Mouse (Mus musculus): ENCODE results near the gene Cstad.

Cstad gene

DNA sequence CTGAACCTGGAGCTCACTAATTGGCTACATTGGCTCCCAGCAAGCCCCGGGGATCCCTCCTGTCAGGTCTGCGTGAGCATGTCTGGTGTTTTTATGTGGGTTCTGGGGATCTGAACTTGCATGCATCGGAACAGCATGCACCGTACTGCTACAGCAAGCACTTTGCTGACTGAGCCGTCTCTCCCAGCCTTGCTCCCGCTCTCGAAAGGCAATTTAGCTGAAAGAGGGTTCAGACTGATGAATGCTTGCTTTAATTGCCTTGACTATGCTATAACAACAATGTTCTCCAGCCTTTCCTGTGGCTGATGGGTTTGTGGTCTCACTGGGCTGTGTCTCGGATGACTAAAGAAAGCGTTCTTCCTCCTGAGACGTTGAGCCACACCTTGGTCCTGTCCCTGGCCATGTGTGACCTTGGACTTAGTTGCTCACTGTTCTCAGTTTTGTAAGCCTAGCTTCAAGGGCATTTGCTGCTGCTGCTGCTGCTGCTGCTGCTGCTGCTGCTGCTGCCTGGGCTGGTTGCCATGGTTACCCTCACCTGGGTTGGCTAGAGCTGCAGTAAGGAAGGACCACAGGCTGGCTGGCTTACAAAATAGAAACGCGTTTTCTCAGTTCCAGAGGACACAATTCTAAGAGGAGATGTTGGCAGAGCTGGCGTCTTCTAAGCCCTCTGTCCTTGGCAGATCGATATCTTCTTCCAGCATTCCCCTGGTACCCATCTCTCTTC lies 34.4 kb downstream of the Cstad start:
- peak in 1 of 2 experiments; percentile 49 for DNase-seq

DNA sequence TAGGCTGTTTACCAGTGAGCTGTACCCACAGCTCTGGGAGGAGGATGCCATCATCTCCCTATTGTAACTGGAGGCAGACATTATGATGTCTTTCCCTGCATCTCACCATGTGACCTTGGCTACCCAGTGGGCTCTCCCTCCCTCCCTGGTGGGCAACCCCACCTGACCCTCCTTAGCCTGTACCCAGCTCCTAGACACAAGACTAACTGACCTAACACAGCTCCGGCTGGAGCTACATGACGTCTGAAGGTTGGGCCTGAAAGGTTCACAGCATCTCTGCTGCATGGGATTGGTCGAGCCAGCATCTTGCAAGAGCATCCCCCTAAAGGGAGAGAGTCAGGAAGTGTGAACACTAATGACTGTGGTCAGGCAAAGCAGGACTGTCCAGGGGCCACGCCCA lies 35.0 kb downstream of the Cstad start:
- DNase-seq = no peak

- DNase-seq = peak in 1 of 2 experiments; percentile 72
These were observed 41.4 kb downstream of the Cstad start for GRCm38 (mm10) chr2:30636266-30636671.

DNA sequence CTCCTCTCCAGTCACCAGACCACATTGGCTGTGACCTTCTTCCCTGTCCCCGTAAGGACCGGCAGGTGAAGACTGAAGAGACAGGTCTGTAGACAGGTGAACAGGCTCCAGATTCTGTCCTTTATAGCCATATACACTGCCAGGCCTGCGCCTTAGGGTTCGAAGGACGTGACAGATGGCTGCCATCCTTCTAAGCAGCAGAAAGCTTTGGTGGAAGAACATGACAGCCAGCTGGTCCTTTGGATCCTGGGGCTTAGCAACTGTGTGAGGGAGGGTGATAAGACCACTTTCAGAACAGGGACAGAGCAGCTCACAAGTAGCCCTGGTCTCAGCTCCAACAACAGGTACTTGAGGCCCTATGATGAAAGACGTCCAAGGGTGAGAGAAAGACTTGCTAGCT lies 43.2 kb downstream of the Cstad start:
- DNase-seq = no peak

DNA sequence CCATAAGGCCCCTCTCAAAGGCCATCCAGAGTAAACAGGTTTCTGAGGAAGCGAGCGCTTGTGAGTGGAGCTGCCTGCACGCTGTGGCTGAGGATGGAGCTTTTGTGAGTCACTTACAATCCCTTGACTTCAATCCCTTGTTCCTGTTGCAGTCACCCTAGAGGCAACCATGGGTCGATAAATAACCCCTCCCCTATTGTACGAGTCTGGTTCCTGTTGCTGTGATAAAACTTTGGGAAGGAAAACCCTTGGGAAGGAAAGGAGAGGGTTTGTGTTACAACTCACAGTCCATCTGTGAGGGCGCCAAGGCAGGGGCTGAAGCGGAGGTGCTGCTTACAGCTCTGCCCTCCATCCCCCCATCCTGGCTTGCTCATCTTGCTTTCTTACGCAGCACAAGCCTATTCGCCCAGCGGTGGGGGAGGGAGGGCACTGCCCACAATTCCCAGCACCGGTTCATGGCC lies 45.2 kb downstream of the Cstad start:
- DNase-seq = peak in 1 of 2 experiments; percentile 62

GRCm38 (mm10) chr2:30642810-30643209 lies 48.0 kb downstream of the Cstad start:
- no peak for DNase-seq

GRCm38 (mm10) chr2:30643422-30643821 lies 48.6 kb downstream of the Cstad start:
- no peak for DNase-seq

DNA sequence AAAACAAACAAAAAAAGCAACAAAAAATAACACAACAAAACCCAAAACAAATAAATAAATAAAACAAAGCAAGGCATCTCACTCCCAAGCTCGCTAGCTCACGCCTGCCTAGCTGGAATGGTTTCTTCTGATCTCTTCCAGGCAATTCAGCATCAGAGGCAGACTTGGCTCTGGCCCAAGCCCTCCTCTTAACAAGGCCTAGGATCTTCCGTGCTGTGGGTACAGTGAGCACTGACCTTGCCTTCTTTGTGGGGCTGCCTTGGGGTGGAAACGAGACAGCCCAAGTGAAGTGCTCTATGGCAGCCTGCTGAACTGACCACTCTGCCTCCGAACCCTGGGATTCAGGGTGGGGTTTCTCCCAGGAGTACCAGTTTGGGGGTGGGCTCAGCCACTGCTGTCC lies 52.0 kb downstream of the Cstad start:
- peak; percentile 81 to 86 for DNase-seq

- peak; percentile 70 to 81 for DNase-seq
These were observed 52.6 kb downstream of the Cstad start for GRCm38 (mm10) chr2:30647303-30647881.

DNA sequence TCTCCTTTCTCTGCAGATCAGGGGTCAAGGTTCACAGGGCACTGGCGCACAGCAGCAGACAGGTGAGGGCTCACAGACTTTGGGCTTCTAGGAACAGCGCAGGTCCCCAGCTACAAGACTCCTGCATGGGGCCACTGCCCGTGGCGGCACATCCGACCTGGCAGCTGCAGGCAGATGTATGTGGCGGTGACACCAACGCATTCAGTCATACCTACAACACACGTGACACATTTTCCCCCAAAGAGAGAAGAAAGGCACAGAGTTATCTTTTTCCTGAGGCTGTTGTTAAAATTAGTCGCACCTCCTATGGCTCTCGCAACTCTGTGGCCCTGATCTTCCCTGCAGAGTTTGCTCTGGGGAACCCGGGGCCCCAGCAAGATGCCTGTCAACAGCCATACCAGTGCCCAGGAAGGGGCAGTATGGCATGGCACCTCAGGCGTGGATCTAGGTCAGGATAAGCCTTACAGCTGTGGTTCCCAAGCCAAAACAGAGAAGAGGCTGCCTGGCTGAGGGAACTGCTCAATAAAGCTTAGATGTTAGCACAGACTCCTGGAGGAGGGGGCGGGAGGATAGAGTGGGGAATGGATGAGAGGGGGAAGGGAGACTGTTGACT lies 53.1 kb downstream of the Cstad start:
- DNase-seq = no peak

GRCm38 (mm10) chr2:30650249-30650648 lies 55.4 kb downstream of the Cstad start:
- DNase-seq = no peak

DNA sequence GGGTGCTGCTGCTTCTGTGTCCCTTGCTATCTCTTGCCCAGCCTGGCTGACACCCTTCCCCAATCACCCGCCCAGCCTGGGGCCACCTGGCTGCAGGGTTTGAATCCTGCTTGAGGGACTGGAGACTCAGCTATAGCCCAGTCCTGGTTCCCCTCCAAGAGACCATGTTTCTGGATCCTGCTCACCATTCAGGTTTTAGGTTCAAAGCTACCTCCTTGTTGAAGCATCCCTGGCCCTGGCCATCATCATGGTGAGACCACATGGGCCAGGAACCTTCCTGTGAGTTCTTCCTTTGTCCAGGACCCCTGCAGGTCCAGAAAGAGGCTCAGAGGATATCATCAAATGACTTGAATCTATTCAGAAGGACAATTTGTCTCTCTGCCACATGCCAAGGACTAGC lies 57.0 kb downstream of the Cstad start:
- no peak for DNase-seq

GRCm38 (mm10) chr2:30652581-30653037 lies 57.8 kb downstream of the Cstad start:
- DNase-seq = peak; percentile 78 to 86

GRCm38 (mm10) chr2:30653046-30653445 lies 58.2 kb downstream of the Cstad start:
- no peak for DNase-seq

DNA sequence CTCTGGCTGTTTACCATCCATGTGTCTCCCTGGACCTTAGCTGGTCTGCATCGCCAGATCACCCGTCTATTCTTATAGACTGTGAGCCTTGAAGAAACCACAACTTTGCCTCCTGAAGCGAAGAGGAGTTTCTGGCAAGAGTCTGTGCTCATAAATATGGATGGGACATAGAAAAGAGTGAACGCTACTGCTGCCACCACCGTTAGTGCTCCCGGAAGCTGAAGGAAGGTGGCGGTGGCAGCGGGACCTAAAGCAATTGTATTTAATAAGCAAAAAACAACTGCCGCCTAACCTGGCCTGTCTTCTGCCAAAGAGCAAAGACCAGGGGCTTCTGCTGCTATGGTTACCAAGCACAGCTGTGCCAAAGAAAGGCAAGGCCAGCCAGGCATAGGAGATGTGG lies 59.3 kb downstream of the Cstad start:
- no peak for DNase-seq

- DNase-seq = peak in 1 of 2 experiments; percentile 54
These were observed 59.7 kb downstream of the Cstad start for GRCm38 (mm10) chr2:30654582-30654981.

DNA sequence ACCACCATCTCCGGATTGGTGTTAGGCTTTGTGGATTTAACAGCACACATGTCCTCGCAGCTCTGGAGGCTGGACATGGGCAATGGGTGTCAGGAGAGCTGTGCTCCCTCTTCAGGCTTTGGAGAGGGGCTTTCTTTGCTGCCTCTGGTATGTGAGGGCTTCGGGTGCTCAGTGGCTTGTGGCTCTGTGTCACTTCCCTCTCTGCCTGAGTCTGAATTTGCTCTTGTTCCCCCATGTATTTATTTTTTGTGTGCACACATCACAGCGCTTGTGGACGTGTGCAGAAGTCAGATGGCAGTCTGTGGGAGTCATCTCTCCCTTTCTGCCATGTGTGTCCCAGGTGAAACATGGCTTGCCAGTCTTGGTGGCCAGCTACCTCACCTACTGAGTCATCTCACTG lies 60.9 kb downstream of the Cstad start:
- no peak for DNase-seq

DNA sequence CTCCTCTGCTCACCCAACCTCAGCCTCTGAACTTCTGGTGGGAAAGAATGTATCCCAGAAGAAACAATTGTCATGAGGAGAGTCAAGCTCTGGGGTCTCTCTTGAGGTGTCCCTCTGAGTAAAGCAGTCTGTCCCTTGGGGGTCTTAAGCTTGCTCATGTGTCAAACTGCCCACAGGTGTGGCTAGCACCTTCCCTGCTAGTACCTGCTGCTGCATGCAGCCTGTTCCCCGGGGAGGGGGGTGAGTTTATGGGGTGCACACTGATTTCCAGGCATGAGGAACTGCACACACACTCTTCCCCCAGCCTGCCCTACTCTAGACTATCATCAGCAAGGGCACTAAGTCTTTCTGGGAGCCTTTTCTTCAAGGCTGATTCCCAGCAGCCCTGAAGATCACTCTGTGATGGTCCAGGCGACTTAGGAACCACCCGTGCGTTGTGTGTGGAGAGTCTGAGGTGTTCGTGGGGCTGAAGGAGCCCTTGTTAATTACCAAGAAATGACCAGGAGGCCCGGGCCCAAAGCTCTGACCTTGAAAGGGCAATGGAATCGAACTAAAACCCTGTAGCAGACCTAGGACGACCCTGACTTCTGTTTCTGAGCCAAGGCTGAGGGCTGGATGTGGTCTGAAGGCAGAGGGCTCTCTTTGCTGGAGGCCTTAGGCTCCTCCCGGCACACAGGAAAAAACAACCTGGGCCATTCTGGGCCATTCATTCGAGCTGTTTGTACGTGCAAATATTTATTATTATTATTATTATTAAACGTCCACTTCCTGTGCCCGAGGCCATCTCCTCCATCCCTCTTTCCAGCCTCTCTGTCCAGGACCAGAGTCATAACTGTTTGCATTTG lies 62.1 kb downstream of the Cstad start:
- peak in 1 of 2 experiments; percentile 56 for DNase-seq

GRCm38 (mm10) chr2:30657674-30658479 lies 63.0 kb downstream of the Cstad start:
- DNase-seq = peak; percentile 72 to 84

GRCm38 (mm10) chr2:30658480-30658843 lies 63.6 kb downstream of the Cstad start:
- DNase-seq = peak; percentile 100

Data from kidney, postnatal 4 days (tissue).